Mouse (Mus musculus) G1E-ER4 (cell line): Measurements from ENCODE around the gene Nrl. TPM values are rescaled to one million over a fixed set of nuclear protein-coding genes. Genes with fewer than 3 reads are reported as not detected.

Experiments
- GATA1 ChIP-seq: IDR thresholded peaks from one replicate; pipeline ENCODE4 v1.8.0; 2012; ENCODE audit warnings: low read length, inconsistent platforms
- polyA plus RNA-seq: library from polyadenylated mRNA; stranded (reverse); fragments of >175 nt; gene quantifications from 2 replicates; pipeline ENCODE4 v1.2.3, GENCODE M21; 2012

Nrl gene
- polyA plus RNA-seq, 1 experiment: not detected

- TF ChIP-seq GATA1: no peak
Observed at GRCm38 (mm10) chr14:55509540-55509939, 15.2 kb downstream of the Nrl start.

GRCm38 (mm10) chr14:55507801-55508200, 17.0 kb downstream of the Nrl start:
- TF ChIP-seq GATA1: no peak

DNA sequence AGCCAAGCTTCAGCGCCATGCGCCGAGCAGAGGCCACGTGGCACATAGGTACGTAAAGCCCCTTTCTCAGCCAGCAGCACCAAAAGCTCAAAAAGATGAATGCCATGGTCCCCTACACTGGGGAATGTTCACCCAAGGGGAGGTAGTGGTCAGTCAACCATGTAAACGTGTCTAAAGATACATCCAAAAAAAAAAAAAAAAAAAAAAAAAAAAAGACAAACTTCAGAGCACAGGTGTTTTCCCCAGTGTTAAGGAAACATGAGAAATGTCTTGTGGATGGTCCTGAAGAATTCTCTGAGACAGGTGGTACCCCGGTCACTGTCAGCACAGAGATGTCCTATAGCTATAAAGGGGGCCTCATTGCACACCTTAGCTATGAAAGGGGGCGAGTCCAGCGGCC, 19.2 kb downstream of the Nrl start:
- TF ChIP-seq GATA1: no peak

DNA sequence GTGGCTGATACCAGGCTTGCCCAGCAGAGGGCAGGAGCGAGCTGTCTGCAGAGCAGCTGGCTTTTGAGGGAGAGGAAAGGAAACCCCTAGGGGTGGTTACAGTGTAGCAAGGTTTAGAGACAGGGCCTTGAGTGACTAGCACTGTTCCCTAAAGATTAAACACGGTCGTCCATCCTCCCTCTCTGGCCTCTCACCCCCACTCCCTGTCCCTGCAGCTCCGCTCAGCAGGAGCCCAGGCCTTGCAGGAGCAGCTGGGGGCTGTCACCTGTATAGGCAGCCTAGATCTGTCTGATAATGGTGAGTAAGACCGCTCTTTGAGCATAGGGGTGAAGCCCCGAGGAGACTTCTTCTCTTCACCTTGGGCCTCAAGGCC, 27.3 kb downstream of the Nrl start:
- TF ChIP-seq GATA1: no peak

DNA sequence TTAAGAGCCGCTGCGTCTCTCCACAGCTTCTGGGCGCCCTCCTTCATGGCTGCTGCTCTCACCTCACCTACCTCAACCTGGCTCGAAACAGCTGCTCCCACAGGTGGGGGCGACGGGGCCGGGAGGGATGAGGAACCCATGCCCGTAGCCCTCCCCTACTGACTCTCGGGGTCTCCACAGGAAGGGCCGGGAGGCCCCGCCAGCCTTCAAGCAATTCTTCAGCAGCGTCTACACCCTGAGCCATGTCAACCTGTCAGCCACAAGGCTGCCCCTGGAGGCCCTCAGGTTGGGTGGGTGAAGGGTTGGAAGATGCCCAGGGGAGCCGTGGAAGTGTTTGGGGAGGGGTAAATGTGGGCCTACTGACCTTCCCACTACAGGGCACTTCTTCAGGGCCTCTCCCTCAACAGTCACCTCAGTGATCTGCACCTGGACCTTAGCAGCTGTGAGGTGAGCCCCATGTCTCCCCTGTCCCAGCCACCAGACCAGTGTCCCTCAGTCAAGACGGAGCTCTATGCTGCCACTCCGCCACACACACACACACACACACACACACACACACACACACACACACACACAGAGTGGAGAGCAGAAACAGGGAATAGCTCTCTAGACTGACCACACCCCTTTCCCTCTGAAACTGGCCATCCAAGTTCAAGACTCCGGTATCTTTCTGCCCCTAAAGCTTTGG, 27.9 kb downstream of the Nrl start:
- TF ChIP-seq GATA1: no peak

GRCm38 (mm10) chr14:55495509-55496240, 29.1 kb downstream of the Nrl start:
- no peak for TF ChIP-seq GATA1

GRCm38 (mm10) chr14:55492103-55492502, 32.7 kb downstream of the Nrl start:
- TF ChIP-seq GATA1: no peak

DNA sequence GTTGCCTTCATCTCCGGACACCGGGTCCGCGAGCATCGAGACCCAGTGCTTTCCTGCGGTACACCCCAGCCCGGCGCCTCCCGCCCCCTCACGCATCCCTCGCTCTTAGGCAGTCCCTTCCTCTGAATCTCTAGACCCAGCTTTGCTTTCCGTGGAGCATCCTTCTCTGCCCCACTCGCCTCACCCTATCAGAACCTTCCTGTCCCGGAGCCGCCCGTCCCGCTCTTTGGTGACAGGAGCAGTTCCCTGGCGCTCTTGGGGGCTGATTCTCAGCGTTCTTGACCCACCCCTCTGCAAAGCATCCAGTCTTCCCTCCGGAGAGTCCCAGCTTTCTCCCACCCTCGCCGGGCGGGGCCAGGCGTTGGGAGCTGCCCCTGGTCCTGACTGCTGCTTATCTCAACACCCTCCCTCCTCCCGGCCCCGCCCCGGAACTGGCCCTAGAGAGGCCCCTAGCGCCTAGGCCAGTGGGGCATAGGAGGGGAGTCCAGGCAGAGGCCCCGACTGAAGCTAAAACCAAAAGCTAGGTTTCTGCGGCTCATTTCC, 33.4 kb downstream of the Nrl start:
- TF ChIP-seq GATA1: no peak

DNA sequence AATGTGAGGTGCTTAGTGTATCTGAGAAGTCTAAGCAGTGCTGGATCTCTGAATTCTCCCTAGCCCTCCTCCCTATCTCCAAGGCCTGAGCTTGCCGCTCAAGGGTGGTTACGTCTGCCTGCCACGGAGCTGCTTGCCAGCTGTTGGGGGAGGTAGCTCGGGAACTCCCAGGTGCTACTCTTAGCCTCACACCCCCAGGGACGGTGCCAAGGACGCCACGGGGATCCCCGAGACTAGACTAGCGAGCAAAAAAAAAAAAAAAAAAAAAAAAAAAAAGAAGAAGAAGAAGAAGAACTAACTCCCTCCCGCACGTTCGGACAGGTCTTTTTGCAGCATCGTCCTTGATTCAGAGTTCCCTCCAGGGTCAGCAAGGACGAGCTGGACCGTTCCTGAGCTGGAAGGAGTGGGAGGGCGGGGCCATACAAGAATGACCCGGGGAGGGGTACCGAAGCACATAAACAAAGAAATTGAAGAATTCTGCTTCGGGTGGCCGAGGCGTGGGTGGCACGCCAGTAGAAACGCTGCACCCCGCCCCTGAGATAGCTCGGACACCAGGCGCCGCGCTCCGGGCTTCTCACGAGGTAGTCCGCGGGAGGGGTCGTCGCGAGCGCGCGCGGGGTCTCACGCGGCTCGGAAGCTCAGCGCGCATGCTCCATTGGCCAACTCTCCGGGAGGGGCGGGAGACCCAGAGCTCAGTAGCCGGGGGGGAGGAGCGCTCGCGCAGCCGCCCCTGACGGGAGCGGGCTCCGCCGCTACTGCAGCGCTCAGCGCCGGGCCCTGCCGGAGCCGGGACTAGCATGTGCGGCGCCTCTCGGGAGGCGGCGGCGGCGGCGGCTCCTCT, 34.2 kb downstream of the Nrl start, which contains the start of gene Carmil3:
Carmil3 (plus strand) TSS at position 291 of the 841 bp plus-strand sequence.
- TF ChIP-seq GATA1: no peak

DNA sequence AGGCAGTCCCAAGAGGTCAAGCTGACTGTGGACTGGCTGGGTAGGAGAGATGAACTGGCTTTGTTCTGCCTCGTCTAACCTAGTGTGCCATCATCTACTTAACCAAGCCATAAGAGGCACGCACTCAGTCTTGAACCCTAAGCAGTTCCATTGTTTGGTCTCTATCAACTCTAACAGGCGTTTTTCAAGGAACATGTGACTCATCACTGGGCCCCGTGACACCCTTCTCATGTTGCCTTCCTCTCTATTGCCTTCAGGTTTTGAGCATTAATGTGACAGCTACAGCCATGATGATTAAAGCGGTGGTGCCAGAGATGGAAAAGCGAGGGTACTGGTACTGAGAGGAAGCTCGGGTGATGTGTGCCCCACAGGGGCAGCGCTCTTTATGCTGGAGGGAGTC, 37.9 kb downstream of the Nrl start:
- TF ChIP-seq GATA1: no peak

DNA sequence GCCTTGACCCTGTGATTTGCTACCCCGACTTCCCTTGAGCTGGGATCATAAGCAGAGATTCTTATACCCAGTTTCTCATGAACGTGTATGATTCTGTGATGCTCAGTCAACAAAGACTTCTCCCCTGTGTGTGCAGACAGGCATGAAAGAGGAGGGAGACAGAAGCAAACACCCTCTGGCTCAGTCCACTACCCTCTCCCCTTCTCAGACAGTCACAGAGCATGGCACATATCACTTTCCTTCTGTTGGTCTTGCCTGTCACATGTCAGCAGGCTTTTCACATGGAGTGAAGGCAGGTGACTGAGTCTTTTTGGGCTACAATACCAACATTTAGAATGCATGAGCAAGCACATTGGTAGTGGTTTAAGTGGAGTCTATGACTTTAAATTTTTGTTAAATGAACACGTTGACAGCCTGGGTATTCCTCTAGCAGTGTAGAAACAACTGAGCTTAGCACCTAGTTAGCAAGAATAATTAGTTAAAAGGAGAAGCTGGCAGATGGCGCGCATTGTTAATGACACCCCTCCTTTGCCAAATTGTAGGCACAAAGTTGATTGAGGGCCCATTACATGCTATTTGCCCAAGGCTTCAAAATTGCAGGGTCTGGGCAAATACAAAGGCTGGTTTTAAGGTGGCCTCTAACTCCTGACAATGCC, 40.2 kb downstream of the Nrl start:
- no peak for TF ChIP-seq GATA1

GRCm38 (mm10) chr14:55479629-55480028, 45.2 kb downstream of the Nrl start:
- no peak for TF ChIP-seq GATA1

- TF ChIP-seq GATA1: no peak
Observed at GRCm38 (mm10) chr14:55478651-55479599, 45.9 kb downstream of the Nrl start, which contains the start of gene Dhrs4. Gene Dhrs4 (plus strand): TSS chr14:55478758.

DNA sequence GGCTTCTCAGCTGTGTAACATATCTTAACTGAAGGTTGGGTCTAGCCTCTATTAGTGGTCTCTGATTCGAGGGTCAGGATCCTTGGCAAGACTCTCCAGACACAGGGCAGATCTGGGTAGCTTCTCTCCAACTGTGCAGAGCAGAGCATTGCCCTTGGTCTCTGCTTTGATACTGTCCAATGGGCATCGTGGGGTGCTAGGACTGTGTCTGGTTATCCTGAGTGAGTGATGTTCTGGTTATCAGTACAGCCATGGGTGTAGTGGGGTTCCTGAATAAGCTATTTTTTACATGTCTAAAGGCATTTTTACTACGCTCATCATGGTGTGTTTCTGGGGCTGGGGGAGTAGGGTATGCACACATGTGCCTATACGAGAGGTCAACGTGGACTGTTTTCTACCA, 47.0 kb downstream of the Nrl start:
- TF ChIP-seq GATA1: no peak
